In the genomic region with DNA sequence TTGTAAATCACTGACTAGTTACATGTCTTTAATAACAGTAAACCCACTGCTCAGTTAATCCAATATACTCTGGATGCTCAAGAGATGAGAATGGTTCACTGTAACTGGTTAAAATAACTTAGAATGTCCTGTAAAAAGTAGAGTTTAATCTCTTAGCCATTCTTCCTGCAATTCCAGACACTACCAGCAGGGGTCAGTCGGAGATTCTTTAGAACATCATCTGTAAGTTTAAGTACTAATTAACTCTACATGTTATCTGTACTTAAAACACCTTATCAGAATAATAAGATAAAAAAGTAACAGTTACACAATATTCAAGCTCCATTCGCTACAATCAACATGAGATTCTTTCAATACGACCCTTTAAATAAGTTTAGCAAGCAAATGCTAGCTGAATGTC, we compare ENCODE assay signal across 11 mouse cellular contexts. TPM values are rescaled to one million over a fixed set of nuclear protein-coding genes. Genes with fewer than 3 reads are reported as not detected.
DNase-seq lines count a peak whose midpoint lies in the region; ATAC-seq lines count a peak whose summit lies in the region.
"Had no signal": no experiment of that assay in that cellular context is flagged by ENCODE, and none has a peak within 500 bp of the region (broad histone marks: within the 10 kb centered on the region; RNA-seq: fewer than 3 reads in every experiment).

No protein-coding gene starts in this region.

- H3K27me3 ChIP-seq in heart, embryonic 11.5 days (ENCODE audit: control insufficient read depth, insufficient read depth, low read length), result no peaks in the 10 kb centered on the region
- H3K27me3 ChIP-seq: heart, embryonic 15.5 days; stomach, embryonic 15.5 days had no signal

- H3K27ac ChIP-seq in heart, embryonic 11.5 days (ENCODE audit: low read depth, low read length), result no peak overlapping the region
- H3K27ac ChIP-seq: heart, embryonic 15.5 days; stomach, embryonic 15.5 days had no signal

- DNase-seq in kidney, adult 9 months, result peak; percentile 7
- no peak for DNase-seq in kidney, adult 18-20 months
- peak; percentile 5 for DNase-seq in urinary bladder, postnatal 14 days (ENCODE audit: low spot score)
- no peak for DNase-seq in urinary bladder, adult 18-20 months (ENCODE audit: low spot score in 2 of 2)
- DNase-seq in c-Kit-positive CD71-positive TER-119-negative erythroid progenitor cells, embryonic 14.5 days (ENCODE audit: low read depth), result peak; percentile 15
- DNase-seq in thymus, postnatal 4 days, result peak; percentile 75
- no peak for DNase-seq in Muller cell, postnatal 12 days (ENCODE audit: inconsistent ontology term)

- no peaks in the 10 kb centered on the region for H3K36me3 ChIP-seq in heart, embryonic 11.5 days (ENCODE audit: control insufficient read depth, insufficient read depth, low read length)
- H3K36me3 ChIP-seq: heart, embryonic 15.5 days; stomach, embryonic 15.5 days had no signal

- H3K4me2 ChIP-seq in heart, embryonic 11.5 days, result no peak overlapping the region
- H3K4me2 ChIP-seq: heart, embryonic 15.5 days; stomach, embryonic 15.5 days had no signal

- H3K9ac ChIP-seq in heart, embryonic 11.5 days (ENCODE audit: low read depth, low read length), result no peak overlapping the region
- H3K9ac ChIP-seq: heart, embryonic 15.5 days; stomach, embryonic 15.5 days had no signal

- 44% methylated on average over 3 of the region's 3 CpGs for WGBS in heart, embryonic 11.5 days (ENCODE audit: insufficient replicate concordance)

- no peak overlapping the region for H3K4me3 ChIP-seq in heart, embryonic 11.5 days (ENCODE audit: low read depth, low read length)
- H3K4me3 ChIP-seq: heart, embryonic 15.5 days; myocyte; stomach, embryonic 15.5 days had no signal

- H3K9me3 ChIP-seq in heart, embryonic 11.5 days (replicated peaks; ENCODE audit: control insufficient read depth, low read length), result no peaks in the 10 kb centered on the region
- H3K9me3 ChIP-seq: heart, embryonic 15.5 days; stomach, embryonic 15.5 days had no signal

- ATAC-seq in heart, embryonic 11.5 days (replicated peaks; ENCODE audit: insufficient number of reproducible peaks, low FRiP score, low TSS enrichment), result no peak

- H3K4me1 ChIP-seq in heart, embryonic 11.5 days (ENCODE audit: control insufficient read depth, insufficient read depth, low read length), result no peaks in the 10 kb centered on the region
- H3K4me1 ChIP-seq: heart, embryonic 15.5 days; stomach, embryonic 15.5 days had no signal

RNA-seq across cellular contexts. Expression of a gene that starts 58.7 kb away (rescaled TPM):
- polyA plus RNA-seq in heart, embryonic 11.5 days (2014; fragmentation: Nextera tagmentation; extraction: Ambion mirVana), result 0.11 TPM in 1 of 2 replicates, not detected in the other
- polyA plus RNA-seq: heart, embryonic 15.5 days; myocyte had no signal

Comparison
In these comparisons a context has a peak if more than half of its experiments do, and no peak if none do; other contexts are left out.
1. DNase-seq: peak in kidney, adult 9 months (single experiment), urinary bladder, postnatal 14 days (single experiment), c-Kit-positive CD71-positive TER-119-negative erythroid progenitor cells, embryonic 14.5 days (single experiment) and thymus, postnatal 4 days (single experiment); none in kidney, adult 18-20 months (single experiment), urinary bladder, adult 18-20 months (0 of 2) and Muller cell, postnatal 12 days (single experiment).